Mouse (Mus musculus): Measurements from ENCODE around the gene Fbxl3. TPM values are rescaled to one million over a fixed set of nuclear protein-coding genes. Genes with fewer than 3 reads are reported as not detected.
A peak's percentile ranks its signal among the peaks of the same experiment; 100 is the strongest.

The Fbxl3 gene
- polyA plus RNA-seq, 1 experiment from 2014 or later: 28.5 TPM

DNA sequence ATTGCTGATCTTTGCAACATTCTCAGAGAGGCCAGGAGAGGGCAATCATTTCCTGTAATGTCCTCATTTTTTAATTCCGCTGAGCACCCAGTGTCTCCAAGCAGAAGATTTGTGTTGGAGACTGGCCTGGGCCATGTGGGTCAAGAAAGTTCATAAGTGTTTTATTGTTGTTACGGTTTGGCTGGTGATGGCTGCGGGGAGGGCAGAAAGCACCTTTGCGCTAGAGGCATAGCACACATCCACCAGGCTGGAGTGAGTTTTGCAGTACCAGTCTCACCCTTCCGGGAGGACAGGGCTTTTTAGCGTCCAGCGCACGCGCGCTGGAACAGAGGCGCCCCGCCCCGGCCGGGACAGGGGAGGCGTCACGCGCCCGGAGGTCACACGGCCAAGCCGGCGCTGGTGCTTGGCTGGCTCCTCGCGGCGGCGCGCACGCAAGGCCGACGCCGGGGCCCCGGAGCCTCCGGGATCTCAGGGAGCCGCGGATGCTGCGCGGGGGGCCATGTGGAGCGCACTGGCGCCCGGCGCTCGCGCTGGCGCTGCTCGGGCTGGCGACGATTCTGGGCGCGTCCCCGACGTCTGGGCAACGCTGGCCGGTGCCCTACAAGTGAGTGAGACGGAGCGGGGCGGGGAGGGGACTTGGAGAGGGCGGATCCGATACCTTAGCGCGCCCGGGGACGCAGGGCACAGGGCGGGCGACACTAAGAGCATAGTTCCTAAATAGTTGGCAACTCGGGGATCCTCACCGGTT, 29.3 kb downstream of the Fbxl3 start, which contains the start of gene Cln5:
Gene Cln5 (plus strand): TSS at position 353 of the 748 bp plus-strand sequence.
- H3K4me2 ChIP-seq (ENCODE audit: low read length): peak within 1 kb of the TSS; percentile 77
- peak; percentile 98 for ATAC-seq (replicated peaks; ENCODE audit: low FRiP score, low read depth)
- WGBS: under 1% methylated on average over 65 of the region's 65 CpGs
- peak; percentile 61 for TF ChIP-seq CTCF (IDR thresholded peaks at IDR 0.05; ENCODE audit: low read depth)
- peak; percentile 95 for DNase-seq (ENCODE audit: low spot score)
- no peaks in the 10 kb centered on the region for H3K27me3 ChIP-seq (ENCODE audit: insufficient read depth, low read length)
- no peaks in the 10 kb centered on the region for H3K9me3 ChIP-seq (replicated peaks; ENCODE audit: low read length)
- peak within 1 kb of the TSS; percentile 89 for H3K27ac ChIP-seq
- no peaks in the 10 kb centered on the region for H3K4me1 ChIP-seq (replicated peaks; ENCODE audit: insufficient read depth, low read length)
- peaks cover 17% of the 10 kb centered on the region; the same call in 1 of the 2 replicates for H3K36me3 ChIP-seq (ENCODE audit: insufficient read depth, low read length)
- peak within 1 kb of the TSS; percentile 74 for H3K9ac ChIP-seq (ENCODE audit: low read depth, low read length)
- H3K4me3 ChIP-seq (replicated peaks; ENCODE audit: low read depth, low read length): peak within 1 kb of the TSS; percentile 70

DNA sequence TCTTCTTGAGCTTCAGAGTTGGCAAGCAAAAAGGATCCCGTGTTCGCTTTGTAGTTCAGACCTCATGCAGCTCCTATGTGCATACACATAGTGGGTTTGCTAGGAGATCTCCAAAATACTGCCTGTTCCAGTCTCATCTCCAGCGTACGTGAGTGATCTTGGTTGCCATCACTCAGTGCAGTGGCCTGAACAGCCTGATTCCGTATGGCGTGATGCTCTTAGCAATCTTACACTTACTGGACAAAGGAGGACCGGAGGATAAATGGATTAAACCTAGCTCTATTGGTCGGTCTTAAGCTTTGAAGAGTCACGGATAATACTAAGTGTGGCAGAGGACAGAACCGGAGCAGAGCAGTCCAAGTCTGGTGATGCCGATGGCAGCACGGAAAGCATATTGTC, 29.9 kb downstream of the Fbxl3 start:
- WGBS: 12% methylated on average over 12 of the region's 12 CpGs
- Histone ChIP-seq H3K36me3 (ENCODE audit: insufficient read depth, low read length) (peaks cover 11% of the 10 kb centered on the region; the same call in 1 of the 2 replicates), H3K9me3 (replicated peaks; ENCODE audit: low read length) (no peaks in the 10 kb centered on the region), H3K4me2 (ENCODE audit: low read length) (peak overlapping the region; percentile 77), H3K9ac (ENCODE audit: low read depth, low read length) (0 out of 2 replicates have a peak overlapping the region, but pooled peaks have one; percentile 46), H3K4me3 (replicated peaks; ENCODE audit: low read depth, low read length) (peak overlapping the region; percentile 70), H3K27me3 (ENCODE audit: insufficient read depth, low read length) (no peaks in the 10 kb centered on the region), H3K4me1 (replicated peaks; ENCODE audit: insufficient read depth, low read length) (no peaks in the 10 kb centered on the region), H3K27ac (peak overlapping the region; percentile 89)
- no peak; the same call in 1 of the 2 replicates for ATAC-seq (replicated peaks; ENCODE audit: low FRiP score, low read depth)
- DNase-seq (ENCODE audit: low spot score): no peak
- no peak for TF ChIP-seq CTCF (IDR thresholded peaks at IDR 0.05; ENCODE audit: low read depth)

DNA sequence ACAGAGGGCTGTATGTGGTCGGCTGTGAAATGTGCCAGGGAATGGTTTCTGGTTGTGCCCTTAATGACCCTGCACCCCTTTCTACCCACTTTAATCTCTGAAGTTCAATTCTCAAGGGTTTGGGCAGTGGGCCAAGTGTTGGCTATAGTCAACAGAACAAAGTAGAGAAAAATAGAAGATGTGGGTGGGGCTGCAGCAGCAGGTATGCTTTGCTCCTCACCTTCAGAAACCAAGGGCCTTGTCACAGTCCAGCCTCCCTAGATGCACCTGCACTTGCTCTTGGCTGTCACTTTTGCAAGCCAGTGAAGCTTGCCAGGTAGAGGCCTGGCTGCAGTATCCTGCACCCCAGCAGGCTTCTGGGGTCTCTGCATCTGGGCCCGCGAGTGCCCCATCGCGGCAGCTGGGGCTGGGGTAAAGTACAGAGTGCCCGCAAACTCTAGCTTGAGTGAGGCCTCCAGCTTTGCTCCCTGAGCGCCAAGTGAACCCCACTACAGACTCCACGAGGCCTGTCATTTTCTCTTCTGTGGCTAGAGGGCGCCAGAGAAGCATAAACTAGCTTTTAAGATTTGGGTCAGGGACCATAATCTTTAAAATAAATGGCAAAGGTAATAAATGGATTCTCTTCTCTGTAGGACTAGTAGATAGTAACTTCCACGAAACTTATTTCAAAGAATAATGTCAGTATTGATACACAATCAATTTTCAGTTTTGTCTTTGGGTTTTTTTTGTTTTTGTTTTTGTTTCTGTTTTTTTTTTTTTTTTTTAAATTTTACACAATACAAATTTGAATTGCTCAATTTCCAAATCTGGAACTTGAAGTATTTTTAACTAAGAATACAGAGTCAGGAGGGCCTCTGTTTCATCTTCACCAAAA, 33.8 kb downstream of the Fbxl3 start:
- peak; percentile 74 for TF ChIP-seq CTCF (IDR thresholded peaks at IDR 0.05; ENCODE audit: low read depth)

DNA sequence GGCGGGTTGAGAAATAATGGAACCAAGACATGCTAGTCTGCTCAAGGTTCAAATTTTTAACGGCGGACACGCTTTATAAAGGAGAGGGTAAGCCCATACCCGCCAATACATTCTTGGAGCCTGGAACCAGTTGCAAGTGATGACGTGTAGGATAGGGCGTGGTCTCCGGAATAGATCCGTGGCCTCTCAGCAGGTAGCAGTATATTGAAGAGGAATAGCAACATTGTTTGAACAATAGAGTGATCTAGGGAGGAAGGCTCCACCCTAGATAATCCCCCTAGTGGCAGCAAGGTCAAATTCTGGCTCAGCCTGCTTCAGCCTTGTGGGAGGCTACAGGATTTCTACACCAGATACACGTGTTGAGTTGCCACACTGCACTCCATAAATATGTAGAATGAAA, 39.9 kb downstream of the Fbxl3 start:
- no peak overlapping the region for H3K27ac ChIP-seq
- 86% methylated on average over 10 of the region's 10 CpGs for WGBS

More for the DNA sequence above, 33.8 kb downstream of the Fbxl3 start:
- 17% methylated on average over 10 of the region's 10 CpGs for WGBS
- no peaks in the 10 kb centered on the region for H3K4me1 ChIP-seq (replicated peaks; ENCODE audit: insufficient read depth, low read length)
- no peaks in the 10 kb centered on the region for H3K27me3 ChIP-seq (ENCODE audit: insufficient read depth, low read length)
- H3K9ac ChIP-seq (ENCODE audit: low read depth, low read length): no peak overlapping the region
- ATAC-seq (replicated peaks; ENCODE audit: low FRiP score, low read depth): no peak
- no peak overlapping the region for H3K4me2 ChIP-seq (ENCODE audit: low read length)
- no peak overlapping the region for H3K4me3 ChIP-seq (replicated peaks; ENCODE audit: low read depth, low read length)
- peak; percentile 63 for DNase-seq (ENCODE audit: low spot score)
- no peak overlapping the region for H3K27ac ChIP-seq
- H3K36me3 ChIP-seq (ENCODE audit: insufficient read depth, low read length): no peaks in the 10 kb centered on the region
- H3K9me3 ChIP-seq (replicated peaks; ENCODE audit: low read length): no peaks in the 10 kb centered on the region

DNA sequence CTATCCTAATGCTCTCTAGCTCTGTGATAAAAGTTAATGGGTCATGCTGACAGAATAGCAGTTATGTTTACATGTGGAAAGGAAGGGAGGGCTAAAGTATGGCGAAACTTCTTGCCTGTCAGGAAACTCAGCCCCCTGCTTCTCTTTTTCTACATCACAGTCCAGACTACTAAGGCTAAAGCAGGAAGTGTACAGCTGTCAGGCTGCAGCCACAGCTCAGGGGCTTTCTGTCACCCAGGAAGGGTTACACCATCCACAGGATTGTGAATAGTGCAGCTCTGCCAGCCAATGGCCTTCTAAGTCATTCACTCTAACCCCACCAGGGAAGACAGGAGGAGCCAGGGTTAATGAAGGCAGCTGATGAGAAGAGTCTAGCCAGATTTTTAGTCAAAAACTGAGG, 40.4 kb downstream of the Fbxl3 start:
- ATAC-seq (replicated peaks; ENCODE audit: low FRiP score, low read depth) (no peak), DNase-seq (ENCODE audit: low spot score) (peak; percentile 10)
- no peak for TF ChIP-seq CTCF (IDR thresholded peaks at IDR 0.05; ENCODE audit: low read depth)
- Histone ChIP-seq H3K27me3 (ENCODE audit: insufficient read depth, low read length) (no peaks in the 10 kb centered on the region), H3K27ac (no peak overlapping the region), H3K4me3 (replicated peaks; ENCODE audit: low read depth, low read length) (no peak overlapping the region), H3K9ac (ENCODE audit: low read depth, low read length) (no peak overlapping the region), H3K36me3 (ENCODE audit: insufficient read depth, low read length) (no peaks in the 10 kb centered on the region), H3K4me2 (ENCODE audit: low read length) (no peak overlapping the region), H3K4me1 (replicated peaks; ENCODE audit: insufficient read depth, low read length) (no peaks in the 10 kb centered on the region), H3K9me3 (replicated peaks; ENCODE audit: low read length) (no peaks in the 10 kb centered on the region)
- 13% methylated on average over 1 of the region's 1 CpGs for WGBS

More for the DNA sequence above, 39.9 kb downstream of the Fbxl3 start:
- no peak for ATAC-seq (replicated peaks; ENCODE audit: low FRiP score, low read depth)
- H3K9ac ChIP-seq (ENCODE audit: low read depth, low read length): no peak overlapping the region
- no peak overlapping the region for H3K4me3 ChIP-seq (replicated peaks; ENCODE audit: low read depth, low read length)
- no peaks in the 10 kb centered on the region for H3K9me3 ChIP-seq (replicated peaks; ENCODE audit: low read length)
- no peaks in the 10 kb centered on the region for H3K27me3 ChIP-seq (ENCODE audit: insufficient read depth, low read length)
- no peak overlapping the region for H3K4me2 ChIP-seq (ENCODE audit: low read length)
- no peak for DNase-seq (ENCODE audit: low spot score)
- no peaks in the 10 kb centered on the region for H3K4me1 ChIP-seq (replicated peaks; ENCODE audit: insufficient read depth, low read length)
- no peaks in the 10 kb centered on the region for H3K36me3 ChIP-seq (ENCODE audit: insufficient read depth, low read length)
- TF ChIP-seq CTCF (IDR thresholded peaks at IDR 0.05; ENCODE audit: low read depth): no peak

DNA sequence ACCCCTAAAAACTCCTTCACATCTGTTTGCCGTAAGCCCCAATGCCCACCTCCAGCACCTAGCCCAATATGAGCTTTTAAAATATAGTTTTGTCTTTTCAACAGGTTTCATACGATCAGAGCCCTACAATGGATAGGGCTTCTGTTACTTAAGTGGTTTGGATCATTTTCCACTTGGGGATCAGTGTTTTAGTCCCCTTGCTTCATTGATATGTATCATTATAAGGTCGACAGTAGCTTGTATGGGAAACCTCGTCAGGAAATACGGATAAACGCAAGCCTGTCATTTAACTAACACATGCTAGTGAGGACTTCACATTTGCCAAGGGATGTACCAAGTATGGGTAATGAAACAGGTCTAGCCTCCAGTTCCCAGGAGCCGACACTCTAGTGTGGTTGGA, 42.8 kb downstream of the Fbxl3 start:
- no peak for TF ChIP-seq CTCF (IDR thresholded peaks at IDR 0.05; ENCODE audit: low read depth)
- WGBS: 86% methylated on average over 7 of the region's 7 CpGs
- H3K36me3 ChIP-seq (ENCODE audit: insufficient read depth, low read length): no peaks in the 10 kb centered on the region

More for the DNA sequence above, 42.8 kb downstream of the Fbxl3 start:
- Histone ChIP-seq H3K4me1 (replicated peaks; ENCODE audit: insufficient read depth, low read length) (no peaks in the 10 kb centered on the region), H3K27ac (no peak overlapping the region), H3K9me3 (replicated peaks; ENCODE audit: low read length) (no peaks in the 10 kb centered on the region), H3K4me3 (replicated peaks; ENCODE audit: low read depth, low read length) (no peak overlapping the region), H3K4me2 (ENCODE audit: low read length) (no peak overlapping the region), H3K9ac (ENCODE audit: low read depth, low read length) (no peak overlapping the region), H3K27me3 (ENCODE audit: insufficient read depth, low read length) (no peaks in the 10 kb centered on the region)
- ATAC-seq (replicated peaks; ENCODE audit: low FRiP score, low read depth) (no peak), DNase-seq (ENCODE audit: low spot score) (no peak)
